Mouse (Mus musculus) forebrain, embryonic 11.5 days (tissue): ENCODE results near the gene Rflnb. TPM values are rescaled to one million over a fixed set of nuclear protein-coding genes. Genes with fewer than 3 reads are reported as not detected.
A peak's percentile ranks its signal among the peaks of the same experiment; 100 is the strongest.
"Not testable (repeated sequence)": the region's sequence is repeated elsewhere in the genome, so short reads cannot be mapped to it uniquely, and the experiment has no call there.

Experiments
- ATAC-seq: fragments of 200-750 bp; cut with Nextera tagmentation; replicated peaks from 2 replicates; pipeline ENCODE4 v1.8.0; 2017; ENCODE audit warnings: moderate TSS enrichment; ENCODE audit not compliant: low FRiP score
- DNase-seq: peaks from one replicate; pipeline ENCODE4 v3.0.0-alpha.2; 2017; ENCODE audit warnings: low spot score
- H3K27ac ChIP-seq: fragments of 300-500 bp; sonication (generic); 2 replicates; pipeline ENCODE4 v1.5.1; 2014; ENCODE audit warnings: low read depth, low read length
- H3K27me3 ChIP-seq: fragments of 300-500 bp; sonication (generic); 2 replicates; pipeline ENCODE4 v1.6.1; 2014; ENCODE audit warnings: mild to moderate bottlenecking, low read length, mixed read lengths; ENCODE audit not compliant: control insufficient read depth, insufficient read depth
- H3K36me3 ChIP-seq: fragments of 300-500 bp; sonication (generic); 2 replicates; pipeline ENCODE4 v1.6.1; 2014; ENCODE audit warnings: mild to moderate bottlenecking, low read length, moderate library complexity, mixed read lengths; ENCODE audit not compliant: control insufficient read depth, insufficient read depth
- H3K4me1 ChIP-seq: fragments of 300-500 bp; sonication (generic); replicated peaks from 2 replicates; pipeline ENCODE4 v1.6.1; 2014; ENCODE audit warnings: low read length, mixed read lengths; ENCODE audit not compliant: control insufficient read depth, insufficient read depth
- H3K4me2 ChIP-seq: fragments of 300-500 bp; sonication (generic); 2 replicates; pipeline ENCODE4 v1.6.1; 2014; ENCODE audit warnings: low read depth, mild to moderate bottlenecking, low read length, moderate library complexity, mixed read lengths; ENCODE audit not compliant: severe bottlenecking
- H3K4me3 ChIP-seq: fragments of 300-500 bp; sonication (generic); 2 replicates; pipeline ENCODE4 v1.5.1; 2014; ENCODE audit warnings: low read depth, low read length
- H3K9ac ChIP-seq: fragments of 300-500 bp; sonication (generic); 2 replicates; pipeline ENCODE4 v1.6.1; 2014; ENCODE audit warnings: low read length
- H3K9me3 ChIP-seq: fragments of 300-500 bp; sonication (generic); 2 replicates; pipeline ENCODE4 v1.6.1; 2016; ENCODE audit warnings: low read length, mixed read lengths; ENCODE audit not compliant: control insufficient read depth
- WGBS: fragments of 180-500 bp; shearing (Covaris S2); extraction: QIAGEN DNeasy Blood & Tissue Kit; methylation state at CpG from one replicate; pipeline ENCODE4 v1.1.7; 2014; 5-methylcytosine and 5-hydroxymethylcytosine counted together
- polyA plus RNA-seq: library from polyadenylated mRNA; unstranded; fragments of >200 nt; fragmentation: Nextera tagmentation; extraction: Ambion mirVana; gene quantifications from 2 replicates; pipeline ENCODE4 v1.2.1, GENCODE M21; 2014

The Rflnb gene
- polyA plus RNA-seq, 1 experiment from 2014 or later: 12.1 TPM

DNA sequence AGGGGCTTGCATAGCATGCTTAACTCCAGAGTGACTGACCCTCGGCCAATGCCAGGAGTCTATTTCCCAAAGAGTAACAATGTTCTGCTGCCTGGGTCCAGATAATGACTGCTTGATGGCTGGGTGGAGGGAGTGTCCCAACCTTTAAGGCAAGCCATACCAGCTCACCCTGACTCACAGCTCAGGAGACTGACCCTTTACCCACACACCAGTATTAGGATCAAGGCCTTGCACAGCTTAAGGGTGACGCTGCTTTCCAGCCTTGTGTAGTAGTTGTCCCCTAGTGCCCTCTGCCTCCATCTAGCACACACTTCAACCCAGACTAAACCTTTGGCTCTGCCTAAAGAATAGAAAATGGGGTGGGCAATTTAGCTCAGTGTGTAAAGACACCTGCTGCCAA lies 19.4 kb downstream of the Rflnb start:
- no peak overlapping the region for H3K9ac ChIP-seq
- no peak overlapping the region for H3K27ac ChIP-seq
- no peaks in the 10 kb centered on the region for H3K9me3 ChIP-seq
- DNase-seq (no peak), ATAC-seq (no peak)
- no peak overlapping the region for H3K4me2 ChIP-seq
- no peaks in the 10 kb centered on the region for H3K4me1 ChIP-seq
- no peak overlapping the region for H3K4me3 ChIP-seq
- WGBS: 82% methylated on average over 2 of the region's 2 CpGs
- H3K27me3 ChIP-seq: no peaks in the 10 kb centered on the region
- H3K36me3 ChIP-seq: no peaks in the 10 kb centered on the region

DNA sequence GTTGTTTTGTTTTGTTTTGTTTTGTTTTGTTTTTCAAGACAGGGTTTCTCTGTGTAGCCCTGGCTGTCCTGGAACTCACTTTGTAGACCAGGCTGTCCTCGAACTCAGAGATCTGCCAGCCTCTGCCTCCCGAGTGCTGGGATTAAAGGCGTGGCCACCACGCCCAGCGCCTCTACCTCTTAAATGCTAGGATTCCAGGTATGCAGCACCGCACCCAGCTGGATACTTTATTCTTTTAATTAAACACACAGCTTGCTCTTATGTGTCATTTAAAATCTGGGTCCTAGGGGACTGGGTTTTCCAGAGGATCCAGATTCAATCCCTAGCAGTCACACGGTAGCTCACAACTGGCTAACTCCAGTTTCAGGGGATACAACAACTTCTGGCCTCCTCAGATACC lies 23.3 kb downstream of the Rflnb start:
- not testable (repeated sequence) for H3K4me2 ChIP-seq, H3K9ac ChIP-seq, H3K9me3 ChIP-seq, H3K27me3 ChIP-seq, H3K4me3 ChIP-seq, H3K27ac ChIP-seq, ATAC-seq, H3K4me1 ChIP-seq, H3K36me3 ChIP-seq, DNase-seq
- WGBS: 98% methylated on average over 7 of the region's 7 CpGs

DNA sequence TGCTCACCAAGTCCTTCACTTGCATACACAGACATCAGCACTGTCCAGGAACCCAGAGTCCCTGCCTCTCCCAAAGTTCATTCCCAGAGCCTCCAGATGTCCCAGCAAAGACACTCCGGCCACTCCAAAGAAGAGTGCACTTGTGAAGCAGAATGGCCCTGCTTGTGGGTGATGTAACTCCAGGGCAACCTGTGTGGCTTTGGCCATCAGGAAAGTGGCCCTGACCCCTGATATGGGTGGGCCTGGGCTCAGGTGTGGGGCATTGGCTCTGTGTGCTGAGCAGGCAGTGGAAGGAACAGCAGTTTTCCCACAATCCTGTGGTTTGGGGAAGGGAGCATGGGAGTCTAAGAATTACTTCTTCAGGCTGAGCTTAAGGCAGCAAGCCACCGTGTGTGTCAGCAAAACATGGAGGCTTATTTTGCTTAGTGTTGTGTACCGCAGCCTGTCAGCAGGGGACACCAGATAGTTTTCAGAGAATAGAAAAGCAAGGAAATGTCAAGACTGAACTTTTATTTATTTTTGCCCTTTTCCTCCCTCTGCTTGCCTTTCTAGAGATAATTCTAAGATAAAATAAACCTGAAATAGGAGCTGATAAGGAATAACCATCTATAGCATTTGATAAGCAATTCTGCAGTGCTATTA lies 26.2 kb downstream of the Rflnb start:
- WGBS: 72% methylated on average over 3 of the region's 3 CpGs
- H3K9me3 ChIP-seq: no peaks in the 10 kb centered on the region
- H3K4me3 ChIP-seq: no peak overlapping the region
- peaks cover 3% of the 10 kb centered on the region for H3K27me3 ChIP-seq
- H3K36me3 ChIP-seq: no peaks in the 10 kb centered on the region
- H3K27ac ChIP-seq: no peak overlapping the region
- no peak for ATAC-seq
- no peaks in the 10 kb centered on the region for H3K4me1 ChIP-seq
- H3K9ac ChIP-seq: no peak overlapping the region
- no peak for DNase-seq
- H3K4me2 ChIP-seq: no peak overlapping the region

DNA sequence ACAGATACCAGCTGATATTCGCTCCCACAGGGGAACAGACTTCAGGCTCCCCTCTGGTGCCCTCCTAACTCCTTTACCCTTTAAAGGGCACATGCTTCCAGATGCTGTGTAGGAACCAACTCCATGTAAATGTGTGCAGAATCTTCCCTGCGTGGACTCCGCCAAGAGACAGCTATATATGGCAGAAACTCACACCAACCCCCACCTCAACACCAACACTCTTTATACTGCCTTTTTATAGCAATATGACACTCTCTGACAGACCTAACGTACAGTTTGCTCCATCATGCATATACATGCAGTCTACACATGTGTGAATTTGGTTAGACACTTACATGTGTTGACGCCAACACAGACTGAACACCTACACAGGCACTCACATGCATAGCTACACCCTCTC lies 26.9 kb downstream of the Rflnb start:
- Histone ChIP-seq H3K27me3 (peaks cover 3% of the 10 kb centered on the region), H3K36me3 (no peaks in the 10 kb centered on the region), H3K4me1 (no peaks in the 10 kb centered on the region), H3K4me3 (no peak overlapping the region), H3K9ac (no peak overlapping the region), H3K27ac (no peak overlapping the region), H3K9me3 (no peaks in the 10 kb centered on the region), H3K4me2 (no peak overlapping the region)
- DNase-seq (no peak), ATAC-seq (no peak)
- 90% methylated on average over 5 of the region's 5 CpGs for WGBS

DNA sequence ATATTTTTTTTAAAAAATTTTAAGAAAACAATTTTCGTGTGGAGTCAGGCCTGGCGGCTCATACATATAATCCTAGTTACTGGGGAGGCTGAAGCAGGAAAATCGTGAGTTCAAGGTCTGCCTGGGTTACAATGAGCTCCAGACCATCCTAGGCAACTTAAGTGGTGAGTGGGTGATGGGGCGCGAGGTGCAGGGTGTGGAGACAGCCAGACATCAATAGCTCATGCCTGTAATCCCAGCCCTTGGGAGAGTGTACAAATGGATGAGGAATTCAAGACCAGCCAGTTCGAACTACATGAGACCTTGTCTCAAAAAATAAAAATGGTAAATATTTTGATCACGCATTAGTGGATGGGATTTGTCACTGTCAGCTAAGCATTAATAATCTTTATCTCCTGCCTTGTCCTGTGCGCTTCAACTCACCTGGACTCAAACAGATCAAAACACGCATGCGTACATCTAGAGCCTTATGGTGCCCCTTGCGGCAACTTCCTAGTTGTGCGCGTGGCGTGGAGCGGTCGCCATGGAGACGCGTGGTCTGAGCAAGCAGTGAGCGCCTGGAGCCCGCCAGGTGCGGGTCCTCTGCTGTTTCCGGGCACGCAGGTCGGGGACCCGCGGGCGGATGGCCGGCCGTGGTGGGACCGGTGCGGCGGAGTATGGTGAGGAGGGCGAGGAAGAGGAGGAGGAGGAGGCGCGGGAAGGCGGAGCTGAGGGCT lies 28.0 kb downstream of the Rflnb start, which contains the start of gene 1700016K19Rik:
Gene 1700016K19Rik, plus strand, starts transcription at position 473 of the 716 bp plus-strand sequence.
- no peaks in the 10 kb centered on the region for H3K9me3 ChIP-seq
- H3K4me1 ChIP-seq: no peaks in the 10 kb centered on the region
- H3K27ac ChIP-seq: no peak within 1 kb of the TSS
- peak; percentile 58; the same call in 1 of the 2 replicates for ATAC-seq
- 12% methylated on average over 35 of the region's 36 CpGs for WGBS
- H3K27me3 ChIP-seq: peaks cover 3% of the 10 kb centered on the region
- peak within 1 kb of the TSS; percentile 46 for H3K4me3 ChIP-seq
- H3K36me3 ChIP-seq: no peaks in the 10 kb centered on the region
- DNase-seq: peak; percentile 83
- peak within 1 kb of the TSS; percentile 48 for H3K9ac ChIP-seq
- H3K4me2 ChIP-seq: peak within 1 kb of the TSS; percentile 88

DNA sequence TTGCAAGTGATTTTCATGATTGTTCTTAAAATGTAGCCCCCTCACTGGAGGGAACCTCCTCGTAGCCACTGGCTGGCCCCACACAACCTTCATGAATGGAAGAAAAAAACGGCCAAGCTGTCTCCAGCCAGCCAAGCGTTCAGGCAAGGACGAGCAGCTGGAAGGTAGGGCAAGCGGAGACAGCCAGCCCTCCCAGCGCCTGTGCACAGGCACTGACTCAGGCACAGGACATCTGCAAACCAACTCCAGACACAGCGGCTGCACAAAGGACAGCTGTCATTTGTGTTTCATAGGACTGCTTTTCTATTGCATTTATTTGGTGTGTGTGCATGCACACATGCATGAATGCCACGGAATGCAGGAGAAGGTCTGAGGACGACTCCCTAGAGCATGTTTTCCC lies 33.2 kb downstream of the Rflnb start:
- Histone ChIP-seq H3K4me1 (no peaks in the 10 kb centered on the region), H3K27me3 (no peaks in the 10 kb centered on the region), H3K4me2 (no peak overlapping the region), H3K36me3 (no peaks in the 10 kb centered on the region), H3K4me3 (no peak overlapping the region), H3K9ac (no peak overlapping the region), H3K27ac (no peak overlapping the region), H3K9me3 (no peaks in the 10 kb centered on the region)
- ATAC-seq (no peak), DNase-seq (no peak)
- 63% methylated on average over 9 of the region's 9 CpGs for WGBS

DNA sequence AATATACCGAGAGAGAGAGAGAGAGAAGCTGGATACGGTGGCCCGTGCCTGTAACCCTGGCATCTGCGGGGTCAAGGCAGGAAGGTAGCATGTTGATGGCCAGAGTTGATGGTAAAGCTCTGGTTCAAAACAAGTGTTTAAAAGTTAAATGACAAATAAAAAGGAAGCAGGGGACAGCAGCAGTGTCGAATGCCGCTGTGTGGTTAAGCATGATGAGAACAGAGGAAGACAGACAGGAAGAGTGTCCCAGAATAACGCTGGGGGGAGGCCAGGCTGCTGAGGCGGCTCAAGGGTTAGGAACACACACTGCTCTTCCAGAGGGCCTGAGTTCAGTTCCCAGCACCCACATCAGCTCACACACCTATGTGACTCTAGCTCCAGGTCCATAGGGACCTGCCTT lies 35.1 kb downstream of the Rflnb start:
- Histone ChIP-seq H3K9ac (no peak overlapping the region), H3K4me2 (no peak overlapping the region), H3K27me3 (no peaks in the 10 kb centered on the region), H3K4me1 (no peaks in the 10 kb centered on the region), H3K36me3 (no peaks in the 10 kb centered on the region), H3K4me3 (no peak overlapping the region), H3K27ac (no peak overlapping the region), H3K9me3 (no peaks in the 10 kb centered on the region)
- DNase-seq (no peak), ATAC-seq (no peak)
- WGBS: 86% methylated on average over 8 of the region's 8 CpGs

DNA sequence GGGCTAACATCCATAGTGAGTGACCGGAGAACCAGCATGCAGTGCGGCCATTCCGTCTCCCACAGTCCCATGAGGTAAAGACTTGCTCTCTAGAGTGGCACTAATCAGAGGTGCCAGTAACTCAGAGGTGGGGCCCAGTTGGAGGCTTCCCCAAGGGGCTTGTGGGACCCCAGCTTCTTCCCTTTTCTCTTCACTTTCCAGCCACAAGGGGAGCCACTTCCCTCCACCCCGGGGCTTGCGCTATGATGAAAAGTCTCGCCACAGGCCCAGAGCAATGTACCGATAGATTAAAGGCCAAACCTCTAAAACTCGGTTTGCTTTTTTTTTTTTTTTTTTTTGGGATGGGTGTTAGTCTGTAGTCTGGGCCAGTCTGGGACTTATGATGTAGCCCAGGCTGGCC lies 35.7 kb downstream of the Rflnb start:
- no peak overlapping the region for H3K4me2 ChIP-seq
- DNase-seq: no peak
- no peaks in the 10 kb centered on the region for H3K9me3 ChIP-seq
- H3K36me3 ChIP-seq: no peaks in the 10 kb centered on the region
- no peak overlapping the region for H3K27ac ChIP-seq
- WGBS: 88% methylated on average over 8 of the region's 8 CpGs
- H3K4me3 ChIP-seq: no peak overlapping the region
- H3K9ac ChIP-seq: no peak overlapping the region
- no peak for ATAC-seq
- no peaks in the 10 kb centered on the region for H3K4me1 ChIP-seq
- H3K27me3 ChIP-seq: no peaks in the 10 kb centered on the region
